Mouse (Mus musculus) embryonic facial prominence, embryonic 10.5 days (tissue): Measurements from ENCODE around the gene Cdkn3. TPM values are rescaled to one million over a fixed set of nuclear protein-coding genes. Genes with fewer than 3 reads are reported as not detected.

Experiments
- DNase-seq: peaks from one replicate; pipeline ENCODE4 v3.0.0-alpha.2; 2017; ENCODE audit warnings: low spot score
- H3K27ac ChIP-seq: fragments of 300-500 bp; sonication (generic); replicated peaks from 2 replicates; pipeline ENCODE4 v1.5.1; 2016; ENCODE audit warnings: mild to moderate bottlenecking
- H3K27me3 ChIP-seq: fragments of 300-500 bp; sonication (generic); replicated peaks from 2 replicates; pipeline ENCODE4 v1.6.1; 2016; ENCODE audit warnings: low read depth, mild to moderate bottlenecking; ENCODE audit not compliant: poor library complexity, severe bottlenecking
- H3K36me3 ChIP-seq: fragments of 300-500 bp; sonication (generic); replicated peaks from 2 replicates; pipeline ENCODE4 v1.6.1; 2016; ENCODE audit warnings: mild to moderate bottlenecking, moderate library complexity
- H3K4me1 ChIP-seq: fragments of 300-500 bp; sonication (generic); 2 replicates; pipeline ENCODE4 v1.6.1; 2016
- H3K4me3 ChIP-seq: fragments of 300-500 bp; sonication (generic); 2 replicates; pipeline ENCODE4 v1.5.1; 2016; ENCODE audit warnings: mild to moderate bottlenecking, moderate library complexity
- H3K9me3 ChIP-seq: fragments of 300-500 bp; sonication (generic); 2 replicates; pipeline ENCODE4 v1.6.1; 2016; ENCODE audit warnings: mild to moderate bottlenecking
- WGBS: fragments of 180-500 bp; shearing (Covaris S2); methylation state at CpG from one replicate; pipeline ENCODE4 v1.1.7; 2016; 5-methylcytosine and 5-hydroxymethylcytosine counted together
- polyA plus RNA-seq: library from polyadenylated mRNA; unstranded; fragments of >200 nt; fragmentation: Nextera tagmentation; extraction: Ambion mirVana; gene quantifications from 2 replicates; pipeline ENCODE4 v1.2.1, GENCODE M21; 2016

The Cdkn3 gene
- polyA plus RNA-seq, 1 experiment from 2014 or later, result 43.1 TPM

- H3K4me1 ChIP-seq, result peaks cover 4% of the 10 kb centered on the region
- no peaks in the 10 kb centered on the region; the same call in 1 of the 2 replicates for H3K9me3 ChIP-seq
- no peaks in the 10 kb centered on the region for H3K27me3 ChIP-seq
- no peak for DNase-seq
- no peaks in the 10 kb centered on the region for H3K36me3 ChIP-seq
- 93% methylated on average over 8 of the region's 8 CpGs for WGBS
- H3K4me3 ChIP-seq, result no peak overlapping the region
- no peak overlapping the region for H3K27ac ChIP-seq
These were observed 4.5 kb upstream of the Cdkn3 start for GRCm38 (mm10) chr14:46755851-46756250.

DNA sequence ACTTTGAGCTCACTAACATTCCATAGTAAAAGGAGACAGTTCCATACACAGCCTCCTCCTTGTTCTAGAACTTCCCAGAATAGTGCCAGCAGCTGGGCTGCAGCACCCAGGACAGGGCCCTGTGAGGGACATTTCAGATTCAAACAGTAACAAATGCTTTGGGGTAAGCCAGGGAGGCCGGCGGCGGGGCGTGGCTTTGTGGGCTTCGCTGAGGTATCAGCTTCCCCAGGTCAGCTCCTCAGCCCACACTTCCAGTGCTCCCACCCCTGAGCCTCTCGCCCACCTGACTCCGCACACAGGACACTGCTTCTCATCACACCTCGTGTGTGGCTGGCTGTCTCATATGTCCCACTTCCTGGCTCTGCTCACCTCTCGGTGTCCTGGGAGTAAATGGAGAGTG is 2.6 kb upstream of the Cdkn3 start:
- Histone ChIP-seq H3K4me3 (no peak overlapping the region), H3K27me3 (no peaks in the 10 kb centered on the region), H3K4me1 (peaks cover 13% of the 10 kb centered on the region), H3K36me3 (no peaks in the 10 kb centered on the region), H3K9me3 (no peaks in the 10 kb centered on the region; the same call in 1 of the 2 replicates), H3K27ac (no peak overlapping the region)
- WGBS, result 54% methylated on average over 9 of the region's 9 CpGs
- no peak for DNase-seq

DNA sequence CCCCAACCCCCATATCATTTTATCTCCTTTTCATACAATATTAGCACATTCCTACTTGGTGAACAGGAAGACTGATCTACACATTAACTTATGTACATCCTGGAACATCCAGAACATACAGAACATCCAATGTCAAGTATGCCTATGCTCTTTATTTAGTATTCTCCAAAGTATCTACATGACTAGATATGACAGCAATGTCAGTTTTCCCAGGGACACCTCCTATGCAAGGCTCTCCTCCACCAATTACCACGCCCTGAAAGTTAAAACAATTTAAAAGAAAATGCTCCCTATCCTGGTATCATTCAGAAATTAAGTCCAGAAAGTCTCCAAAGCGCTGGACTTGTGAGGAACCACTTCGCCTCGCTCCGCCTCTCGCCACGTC is 379 bp upstream of the Cdkn3 start:
- H3K27me3 ChIP-seq, result no peaks in the 10 kb centered on the region
- 0 out of 2 replicates have a peak overlapping the region, but pooled peaks have one; percentile 7 for H3K27ac ChIP-seq
- DNase-seq, result no peak
- no peaks in the 10 kb centered on the region; the same call in 1 of the 2 replicates for H3K9me3 ChIP-seq
- H3K4me1 ChIP-seq, result peaks cover 13% of the 10 kb centered on the region
- WGBS, result under 1% methylated on average over 7 of the region's 7 CpGs
- peaks cover 14% of the 10 kb centered on the region for H3K36me3 ChIP-seq
- H3K4me3 ChIP-seq, result peak overlapping the region; percentile 86

DNA sequence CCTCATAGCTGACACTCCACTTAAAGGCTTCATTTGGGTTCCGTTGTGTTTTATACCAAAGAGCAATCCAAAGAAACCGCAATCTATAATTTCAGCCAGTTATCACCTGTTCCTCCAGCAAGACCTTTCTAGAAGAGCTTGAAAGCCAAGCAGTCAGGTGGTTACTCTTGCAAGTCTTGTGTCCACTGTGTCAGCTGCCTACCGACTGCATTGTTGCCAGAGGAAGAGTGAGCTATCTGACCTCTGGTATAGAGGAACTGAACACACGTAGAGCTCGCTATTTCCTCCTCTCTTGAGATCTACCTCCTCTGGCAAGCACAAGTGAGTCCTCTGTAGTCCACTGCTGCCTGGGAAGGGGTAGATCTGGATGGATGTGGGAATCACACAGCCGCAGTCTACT is 845 bp downstream of the Cdkn3 start:
- Histone ChIP-seq H3K4me3 (peak overlapping the region; percentile 86), H3K36me3 (peaks cover 17% of the 10 kb centered on the region), H3K27me3 (no peaks in the 10 kb centered on the region), H3K27ac (peak overlapping the region; percentile 90), H3K4me1 (peaks cover 13% of the 10 kb centered on the region), H3K9me3 (no peaks in the 10 kb centered on the region; the same call in 1 of the 2 replicates)
- WGBS, result 52% methylated on average over 6 of the region's 6 CpGs
- no peak for DNase-seq

DNA sequence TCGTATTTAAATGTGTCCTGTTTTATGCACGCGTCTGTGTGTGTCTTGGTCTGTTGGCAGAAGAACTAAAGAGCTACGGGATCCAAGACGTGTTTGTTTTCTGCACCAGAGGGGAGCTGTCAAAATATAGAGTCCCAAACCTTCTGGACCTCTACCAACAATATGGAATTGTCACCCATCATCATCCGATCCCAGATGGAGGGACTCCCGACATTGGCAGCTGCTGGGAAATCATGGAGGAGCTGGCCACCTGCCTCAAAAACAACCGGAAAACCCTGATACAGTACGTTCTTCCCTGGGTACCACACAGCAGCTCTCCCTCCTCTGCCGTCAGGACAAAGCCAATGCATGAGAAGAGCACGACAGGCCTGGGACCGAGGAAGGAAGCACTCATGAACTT is 6.8 kb downstream of the Cdkn3 start:
- no peak overlapping the region for H3K4me3 ChIP-seq
- H3K27me3 ChIP-seq, result no peaks in the 10 kb centered on the region
- H3K36me3 ChIP-seq, result peaks cover 67% of the 10 kb centered on the region
- H3K4me1 ChIP-seq, result no peaks in the 10 kb centered on the region
- H3K27ac ChIP-seq, result no peak overlapping the region
- 89% methylated on average over 12 of the region's 12 CpGs for WGBS
- DNase-seq, result no peak
- no peaks in the 10 kb centered on the region for H3K9me3 ChIP-seq

GRCm38 (mm10) chr14:46770036-46770435 is 9.7 kb downstream of the Cdkn3 start:
- 91% methylated on average over 6 of the region's 6 CpGs for WGBS
- Histone ChIP-seq H3K27me3 (no peaks in the 10 kb centered on the region), H3K9me3 (no peaks in the 10 kb centered on the region), H3K4me1 (no peaks in the 10 kb centered on the region), H3K36me3 (peaks cover 82% of the 10 kb centered on the region), H3K27ac (no peak overlapping the region), H3K4me3 (no peak overlapping the region)
- DNase-seq, result no peak

DNA sequence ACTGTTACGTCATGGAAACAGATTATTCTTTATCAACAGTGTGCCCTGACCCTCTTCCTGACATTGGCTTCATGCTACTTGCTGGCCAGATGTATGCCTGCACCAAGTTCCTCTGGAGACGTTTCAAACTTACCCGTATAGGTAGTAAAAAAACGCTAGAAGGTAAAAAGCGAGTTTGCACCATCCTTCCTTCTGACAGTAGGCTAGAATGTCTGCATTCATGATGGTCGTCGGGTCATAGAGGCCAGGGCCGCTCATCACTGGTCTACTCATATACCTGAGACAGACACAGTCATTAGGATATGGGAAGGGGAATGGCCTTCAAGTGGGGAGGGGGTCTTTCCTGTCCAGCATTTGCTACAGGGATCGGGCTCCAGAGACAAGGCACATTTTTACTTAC is 18.4 kb downstream of the Cdkn3 start:
- WGBS, result 97% methylated on average over 9 of the region's 9 CpGs
- no peaks in the 10 kb centered on the region for H3K27me3 ChIP-seq
- no peak for DNase-seq
- no peaks in the 10 kb centered on the region for H3K4me1 ChIP-seq
- H3K36me3 ChIP-seq, result peaks cover 100% of the 10 kb centered on the region
- no peak overlapping the region for H3K4me3 ChIP-seq
- peaks cover 19% of the 10 kb centered on the region for H3K9me3 ChIP-seq
- H3K27ac ChIP-seq, result no peak overlapping the region

DNA sequence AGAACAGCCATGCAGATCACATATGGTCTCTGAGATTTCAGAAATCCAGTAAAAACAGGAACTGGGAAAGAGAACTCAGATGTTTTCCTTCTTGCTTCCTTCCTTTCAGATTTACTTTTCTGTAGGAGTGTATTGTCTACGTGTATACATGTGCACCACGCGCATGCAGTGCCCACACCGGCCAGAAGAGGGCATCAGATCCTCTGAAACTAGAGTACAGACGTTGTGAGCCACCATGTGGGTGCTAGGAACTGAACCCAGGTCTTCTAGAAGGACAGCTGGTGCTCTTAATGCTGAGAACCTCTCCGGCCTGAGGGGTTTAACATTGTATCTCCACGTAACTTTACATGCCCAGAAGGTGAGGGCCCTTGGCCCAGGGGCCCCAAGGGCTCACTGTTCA is 18.9 kb downstream of the Cdkn3 start:
- no peak for DNase-seq
- H3K4me3 ChIP-seq, result no peak overlapping the region
- H3K27me3 ChIP-seq, result no peaks in the 10 kb centered on the region
- H3K27ac ChIP-seq, result no peak overlapping the region
- H3K4me1 ChIP-seq, result no peaks in the 10 kb centered on the region
- peaks cover 100% of the 10 kb centered on the region for H3K36me3 ChIP-seq
- H3K9me3 ChIP-seq, result peaks cover 19% of the 10 kb centered on the region
- WGBS, result 91% methylated on average over 7 of the region's 7 CpGs

GRCm38 (mm10) chr14:46781086-46781485 is 20.7 kb downstream of the Cdkn3 start:
- DNase-seq, result no peak
- WGBS, result 96% methylated on average over 7 of the region's 7 CpGs
- Histone ChIP-seq H3K4me1 (peaks cover 5% of the 10 kb centered on the region), H3K9me3 (peaks cover 19% of the 10 kb centered on the region), H3K36me3 (peaks cover 93% of the 10 kb centered on the region), H3K27ac (no peak overlapping the region), H3K4me3 (no peak overlapping the region), H3K27me3 (no peaks in the 10 kb centered on the region)

- no peak for DNase-seq
- Histone ChIP-seq H3K9me3 (peaks cover 19% of the 10 kb centered on the region), H3K4me3 (no peak overlapping the region), H3K36me3 (peaks cover 81% of the 10 kb centered on the region), H3K27me3 (no peaks in the 10 kb centered on the region), H3K27ac (no peak overlapping the region), H3K4me1 (peaks cover 15% of the 10 kb centered on the region)
- WGBS, result 92% methylated on average over 8 of the region's 8 CpGs
These were observed 22.0 kb downstream of the Cdkn3 start for GRCm38 (mm10) chr14:46782187-46782828.

GRCm38 (mm10) chr14:46783327-46783926 is 23.1 kb downstream of the Cdkn3 start:
- Histone ChIP-seq H3K27me3 (no peaks in the 10 kb centered on the region), H3K27ac (no peak overlapping the region), H3K36me3 (peaks cover 70% of the 10 kb centered on the region), H3K9me3 (peaks cover 17% of the 10 kb centered on the region), H3K4me3 (no peak overlapping the region), H3K4me1 (peaks cover 16% of the 10 kb centered on the region)
- DNase-seq, result no peak
- whole genome bisulfite sequencing, result 93% methylated on average over 10 of the region's 10 CpGs

- WGBS, result 90% methylated on average over 5 of the region's 5 CpGs
- H3K4me3 ChIP-seq, result no peak overlapping the region
- DNase-seq, result no peak
- peaks cover under 1% of the 10 kb centered on the region; the same call in 1 of the 2 replicates for H3K9me3 ChIP-seq
- peaks cover 26% of the 10 kb centered on the region for H3K4me1 ChIP-seq
- no peak overlapping the region for H3K27ac ChIP-seq
- H3K27me3 ChIP-seq, result no peaks in the 10 kb centered on the region
- H3K36me3 ChIP-seq, result peaks cover 52% of the 10 kb centered on the region
These were observed 24.9 kb downstream of the Cdkn3 start for GRCm38 (mm10) chr14:46785247-46785646.

DNA sequence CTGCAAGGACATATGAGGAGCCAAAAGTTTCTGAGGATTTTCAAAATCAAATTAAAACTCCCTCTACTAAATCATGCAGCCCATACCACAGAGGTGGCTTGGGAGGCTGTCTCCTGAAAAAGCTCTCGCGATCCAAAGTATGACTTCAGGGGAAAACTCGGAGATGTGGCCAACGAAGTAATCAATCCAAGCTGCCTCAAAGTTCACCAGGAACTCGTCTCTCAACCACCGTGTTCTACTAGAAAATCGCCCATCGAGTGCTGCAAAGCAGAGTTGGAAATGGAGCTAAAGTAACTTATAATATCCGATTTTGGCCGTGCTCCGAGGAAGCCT is 27.1 kb downstream of the Cdkn3 start:
- H3K27ac ChIP-seq, result peak overlapping the region; percentile 99
- no peak for DNase-seq
- WGBS, result under 1% methylated on average over 11 of the region's 11 CpGs

More for the DNA sequence above, 27.1 kb downstream of the Cdkn3 start:
- H3K9me3 ChIP-seq, result no peaks in the 10 kb centered on the region
- peaks cover 30% of the 10 kb centered on the region for H3K36me3 ChIP-seq
- H3K4me3 ChIP-seq, result peak overlapping the region; percentile 94
- H3K4me1 ChIP-seq, result peaks cover 26% of the 10 kb centered on the region
- no peaks in the 10 kb centered on the region for H3K27me3 ChIP-seq
